Mouse (Mus musculus) fat pad, adult 2 months (tissue): ENCODE data around the gene Them5.

Experiments
- DNase-seq: peaks from one replicate; pipeline ENCODE4 v3.0.0-alpha.2; 2011; ENCODE audit warnings: low read depth, low spot score; ENCODE audit errors: extremely low read depth

The Them5 gene

DNA sequence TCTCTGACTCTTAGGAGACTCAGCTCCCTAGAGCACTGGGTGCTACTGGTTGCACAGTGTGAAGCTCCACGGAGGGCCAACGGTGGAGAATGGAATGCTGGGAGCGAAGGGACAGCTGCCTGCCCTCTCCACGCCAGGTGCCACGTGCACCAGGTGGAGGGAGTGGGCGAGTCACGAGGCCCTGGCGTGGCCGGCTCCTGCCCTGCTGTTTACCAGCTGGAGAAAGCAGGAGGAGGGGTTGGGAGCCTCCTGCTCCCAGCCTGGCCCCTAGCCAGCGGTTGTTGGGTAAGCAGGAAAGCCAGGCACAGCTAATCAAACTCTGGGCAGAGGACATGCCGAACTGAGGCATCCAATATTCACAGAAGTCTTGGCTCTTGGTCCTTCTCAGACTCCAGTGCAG, 29.7 kb downstream of the Them5 start:
- peak; percentile 39 for DNase-seq

DNA sequence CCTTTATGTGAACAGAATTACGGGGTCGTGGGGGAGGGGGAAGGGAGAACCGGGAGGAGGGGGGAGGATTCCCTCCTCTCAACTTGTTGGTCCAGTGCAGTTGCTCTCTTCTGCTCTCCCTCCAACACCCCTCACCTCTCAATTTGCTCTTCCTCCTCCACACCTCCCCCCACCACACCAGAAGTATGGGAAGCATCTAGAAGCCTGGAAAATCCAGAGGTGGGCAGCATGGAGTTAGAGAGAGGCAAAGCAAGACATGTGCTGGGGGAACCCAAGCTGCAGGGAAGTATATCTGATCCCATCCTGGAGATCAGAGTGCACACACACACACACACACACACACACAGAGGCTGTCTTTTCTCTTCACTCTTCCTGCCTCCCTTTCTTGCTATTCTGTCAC, 30.1 kb downstream of the Them5 start:
- no peak for DNase-seq

DNA sequence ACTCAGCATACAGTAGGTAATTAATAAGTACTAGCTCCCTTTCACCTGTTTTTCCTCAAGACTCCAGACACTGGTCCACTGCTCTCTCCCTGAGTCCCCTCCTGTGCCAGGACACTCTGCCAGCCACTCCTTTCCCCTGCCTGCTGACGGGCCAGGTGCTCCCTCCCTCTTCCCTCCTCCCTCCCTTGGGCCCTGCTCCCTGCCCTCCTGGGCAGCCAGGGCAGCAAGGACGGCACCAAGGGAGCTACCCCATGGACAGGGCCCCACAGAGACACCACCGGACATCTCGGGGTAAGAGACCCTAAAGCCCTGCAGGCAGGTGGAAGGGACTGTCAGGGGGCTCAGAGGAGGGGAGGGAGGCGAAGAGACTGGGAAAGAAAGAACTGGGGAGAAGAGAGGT, 30.7 kb downstream of the Them5 start, which contains the start of gene Rorc:
Rorc (plus strand) TSS at position 154 of the 400 bp plus-strand sequence.
- DNase-seq, result no peak

DNA sequence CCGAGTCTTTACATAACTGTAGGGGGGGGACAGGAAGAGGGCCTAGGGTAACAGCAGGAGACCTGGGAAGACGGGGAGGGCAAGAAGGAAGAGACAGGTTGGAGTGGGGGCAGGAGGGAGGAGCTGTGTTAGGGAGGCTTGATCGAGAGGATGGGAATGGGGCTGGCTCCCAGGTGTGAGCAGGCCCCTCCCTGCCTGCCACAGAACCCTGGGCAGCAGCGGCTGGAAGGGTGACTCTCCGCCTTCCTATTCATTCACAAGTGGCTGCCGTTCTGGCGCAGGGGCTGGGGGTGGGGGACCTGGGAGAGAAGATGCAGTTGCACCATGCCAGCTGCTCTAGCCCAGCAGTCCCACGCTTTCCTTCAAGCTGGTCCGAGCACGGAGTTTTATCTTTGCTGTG, 31.2 kb downstream of the Them5 start:
- no peak for DNase-seq

DNA sequence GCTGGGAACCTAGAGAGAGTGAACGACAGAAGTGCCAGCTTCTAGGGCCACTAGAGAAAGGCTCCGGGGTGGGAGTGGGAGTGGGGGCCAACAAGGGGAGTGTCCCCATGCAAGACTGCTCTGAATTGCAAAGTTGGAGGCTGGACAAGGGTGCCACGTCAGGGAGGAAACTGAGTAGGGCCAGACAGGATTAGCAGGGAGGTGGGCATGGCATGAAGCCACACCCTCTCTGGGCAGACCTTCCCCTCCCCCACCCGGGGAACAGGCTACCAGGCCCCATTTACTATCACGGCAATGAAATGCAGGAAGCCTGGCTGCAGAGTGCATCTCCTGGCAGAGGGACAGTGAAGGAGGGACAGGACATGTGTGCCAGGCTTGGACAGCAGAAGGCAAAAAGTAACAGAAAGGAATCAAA, 31.7 kb downstream of the Them5 start:
- DNase-seq, result no peak

DNA sequence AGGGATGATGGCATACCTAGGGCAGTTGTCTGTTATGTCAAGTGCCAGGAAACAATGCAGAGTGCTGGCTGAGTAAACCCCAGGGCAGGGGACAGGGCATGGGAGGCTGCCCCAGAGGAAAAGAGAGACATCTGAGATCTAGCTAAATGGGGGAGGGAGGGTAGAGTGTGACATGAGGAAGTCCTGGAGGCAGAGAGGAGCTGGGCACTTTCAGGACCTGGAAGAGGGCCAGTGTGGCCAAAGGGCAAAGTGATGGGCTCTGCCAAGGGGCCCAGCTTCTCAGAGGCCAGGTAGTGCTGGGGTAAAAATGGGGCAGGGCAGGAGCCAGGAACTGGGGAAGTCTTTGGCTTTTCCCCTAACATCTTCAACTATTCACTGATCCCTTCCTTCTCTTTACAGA, 32.7 kb downstream of the Them5 start:
- no peak for DNase-seq

DNA sequence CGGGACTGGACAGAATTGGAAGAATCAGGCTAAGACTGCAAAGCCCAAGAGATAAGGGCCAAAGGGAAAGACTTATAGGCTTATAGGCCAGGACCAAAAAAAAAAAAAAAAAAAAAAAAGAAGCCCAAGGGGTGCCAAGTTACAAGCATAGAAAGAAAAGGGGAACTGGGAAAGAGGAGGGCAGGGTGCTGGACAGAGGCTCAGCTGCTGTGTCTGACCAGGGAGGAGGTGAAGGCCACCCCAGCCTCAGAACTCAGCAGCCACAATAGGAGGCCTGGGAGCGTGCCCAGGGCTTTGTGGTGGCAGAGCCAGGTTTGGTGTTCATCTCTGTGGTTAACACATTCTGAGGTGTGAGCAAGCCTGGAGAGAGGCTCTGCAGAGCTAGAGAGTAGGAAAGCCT, 33.2 kb downstream of the Them5 start:
- DNase-seq, result no peak

DNA sequence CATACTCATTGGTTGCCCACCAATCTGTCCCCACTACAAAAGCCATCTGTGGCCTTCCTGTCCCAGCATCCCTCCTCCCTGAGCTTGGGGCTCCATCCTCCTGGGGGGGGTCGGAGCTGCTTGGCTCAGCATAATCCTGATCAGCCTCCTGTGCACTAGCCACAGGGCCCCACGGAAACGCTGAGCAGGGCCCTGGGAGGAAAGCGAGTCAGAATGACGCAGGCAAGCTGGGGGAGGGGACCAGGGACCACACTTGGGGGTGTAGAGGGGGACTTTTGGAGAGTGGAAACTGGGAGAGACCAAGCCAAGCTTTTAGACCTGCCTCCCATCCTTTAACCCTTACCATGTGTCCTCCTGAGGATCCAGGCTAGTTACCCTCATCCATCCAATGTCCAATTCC, 34.0 kb downstream of the Them5 start:
- DNase-seq, result no peak

DNA sequence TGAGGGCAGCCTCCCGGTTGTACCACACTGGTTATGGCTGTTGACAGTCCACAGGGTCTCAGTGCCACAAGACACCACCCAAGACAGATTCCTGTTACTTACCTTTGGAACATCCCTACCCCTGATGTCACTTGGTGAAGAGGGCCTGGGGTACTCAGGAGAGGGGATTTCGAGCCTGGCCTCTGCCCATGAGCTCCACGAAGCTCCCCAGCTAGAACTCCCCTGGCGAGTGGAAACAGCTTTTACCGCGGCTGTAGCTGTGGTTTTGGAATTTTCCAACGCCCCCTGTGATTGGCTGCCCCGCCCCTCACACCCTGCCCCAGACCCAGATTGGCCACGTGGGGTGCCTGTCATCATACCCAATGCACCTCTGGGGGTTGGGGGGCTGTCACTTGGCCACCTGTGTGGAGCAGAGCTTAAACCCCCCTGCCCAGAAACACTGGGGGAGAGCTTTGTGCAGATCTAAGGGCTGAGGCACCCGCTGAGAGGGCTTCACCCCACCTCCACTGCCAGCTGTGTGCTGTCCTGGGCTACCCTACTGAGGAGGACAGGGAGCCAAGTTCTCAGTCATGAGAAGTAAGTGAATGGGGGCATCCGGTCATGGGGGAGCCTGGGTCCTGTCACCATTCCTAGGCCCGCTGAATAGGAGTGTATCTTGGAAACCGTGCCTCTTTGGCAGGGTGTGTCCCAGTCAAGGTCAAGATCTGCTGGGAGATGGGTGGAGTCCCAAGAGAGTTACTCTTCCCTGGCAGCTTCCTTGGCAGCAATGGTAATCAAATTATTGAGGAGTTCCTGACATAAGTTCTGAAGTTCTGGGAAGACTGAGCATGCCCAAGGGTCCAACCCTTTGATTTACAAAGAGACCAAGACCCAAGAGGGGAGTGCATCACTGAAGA, 35.4 kb downstream of the Them5 start:
- no peak for DNase-seq

DNA sequence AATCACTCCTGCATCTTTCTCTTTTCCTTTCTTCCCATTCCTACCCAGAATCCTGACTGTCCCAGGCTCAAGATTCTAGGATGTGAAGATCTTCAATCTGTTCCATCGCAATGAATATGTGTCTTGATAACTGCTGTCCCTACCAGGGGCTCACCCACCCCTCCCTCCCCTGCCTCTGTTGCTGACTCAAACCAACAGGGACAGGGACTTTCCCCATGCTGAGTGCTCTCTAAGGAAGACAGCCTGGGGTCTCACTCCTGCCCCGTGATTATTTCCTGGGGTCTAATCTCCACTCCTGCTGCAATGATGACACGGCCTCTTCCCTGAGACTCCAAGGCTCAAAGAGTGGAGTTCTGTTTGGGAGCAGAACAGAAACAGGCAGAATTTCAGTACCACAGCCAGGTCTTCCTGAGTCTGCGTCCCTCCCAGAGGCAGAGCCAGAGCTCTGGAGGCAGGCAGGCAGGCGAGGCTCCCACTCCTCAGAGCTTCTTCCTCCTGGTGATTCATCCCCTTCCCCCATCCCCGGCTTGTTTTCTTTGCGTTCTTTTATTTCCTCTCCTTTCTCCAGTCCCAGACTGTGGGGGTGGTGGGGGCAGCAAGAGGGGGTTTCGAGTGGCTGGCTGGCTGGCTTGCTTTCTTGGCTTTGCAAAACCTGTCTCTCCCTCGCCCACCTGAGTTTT, 38.1 kb downstream of the Them5 start:
- DNase-seq, result no peak

DNA sequence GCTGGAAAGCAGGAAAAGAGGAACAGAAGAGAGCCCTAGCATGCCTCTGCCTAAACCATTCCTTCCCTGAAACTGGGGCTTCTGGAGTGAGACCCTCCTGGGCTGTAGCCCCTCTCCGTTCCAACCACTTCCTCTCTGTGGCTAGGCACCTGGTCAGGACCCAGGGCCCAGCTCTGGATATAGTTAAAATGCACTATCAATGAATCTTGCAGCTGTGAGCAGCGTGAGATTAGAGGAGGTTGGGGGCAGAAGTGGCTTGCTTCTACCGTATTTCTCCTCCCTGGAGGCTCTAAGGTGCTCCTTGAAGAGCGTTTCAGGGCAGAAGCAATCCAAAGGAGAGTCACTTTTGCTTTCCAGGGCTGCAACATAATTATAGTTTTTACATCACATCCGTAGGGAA, 40.4 kb downstream of the Them5 start:
- DNase-seq, result no peak

DNA sequence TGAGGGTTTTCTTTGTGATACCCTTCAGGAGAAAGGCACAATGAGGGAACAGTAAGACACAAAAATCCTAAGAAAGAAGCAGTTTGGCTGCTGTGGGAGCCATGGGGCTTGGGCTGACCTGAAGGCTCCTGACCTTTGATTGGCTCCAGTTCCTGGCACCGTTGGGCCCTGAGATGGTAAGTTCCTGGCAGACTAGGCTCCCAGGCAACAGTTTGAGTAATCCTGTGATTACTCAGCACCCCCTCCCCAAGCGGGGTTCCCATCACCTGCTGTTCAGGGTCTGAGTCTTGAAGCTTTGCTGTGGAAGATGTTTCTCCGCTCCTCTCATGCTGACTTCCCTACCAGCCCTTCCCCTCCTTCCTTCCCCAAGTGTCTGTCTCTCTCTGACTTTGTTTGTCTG, 41.6 kb downstream of the Them5 start:
- no peak for DNase-seq

DNA sequence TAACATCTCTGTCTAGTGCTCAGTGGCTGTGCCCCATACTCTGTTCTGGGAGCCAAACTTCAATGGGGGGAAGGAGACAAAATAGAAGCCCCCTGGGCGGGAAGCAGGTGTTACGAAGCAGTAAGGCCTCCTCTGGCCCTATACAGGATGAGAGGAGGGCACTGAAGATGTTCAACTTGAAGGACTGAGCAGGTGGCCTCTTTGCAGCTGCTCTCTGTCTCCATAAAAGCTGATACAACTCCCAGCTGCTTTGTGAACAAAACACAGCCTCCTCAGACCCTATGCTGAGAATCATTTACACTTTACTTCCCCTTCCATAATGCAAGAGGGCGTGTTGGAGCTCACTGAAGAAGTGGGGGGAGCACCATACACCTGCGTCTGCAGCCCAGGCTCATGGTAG, 44.8 kb downstream of the Them5 start:
- no peak for DNase-seq

DNA sequence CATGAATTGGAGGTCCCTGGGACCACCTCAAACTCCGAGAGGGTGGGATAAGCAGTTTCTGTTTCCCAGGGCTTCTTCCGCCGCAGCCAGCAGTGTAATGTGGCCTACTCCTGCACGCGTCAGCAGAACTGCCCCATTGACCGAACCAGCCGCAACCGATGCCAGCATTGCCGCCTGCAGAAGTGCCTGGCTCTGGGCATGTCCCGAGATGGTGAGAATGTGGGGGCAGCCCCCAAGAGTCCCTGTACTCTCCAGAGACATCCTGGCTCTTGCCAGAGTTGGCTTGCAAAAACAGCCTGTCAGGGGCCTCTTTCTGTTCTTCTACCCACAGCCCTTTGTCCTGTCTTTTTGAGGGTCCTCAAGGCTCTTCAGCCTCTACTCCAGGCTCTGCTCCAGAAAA, 45.5 kb downstream of the Them5 start:
- DNase-seq, result no peak

DNA sequence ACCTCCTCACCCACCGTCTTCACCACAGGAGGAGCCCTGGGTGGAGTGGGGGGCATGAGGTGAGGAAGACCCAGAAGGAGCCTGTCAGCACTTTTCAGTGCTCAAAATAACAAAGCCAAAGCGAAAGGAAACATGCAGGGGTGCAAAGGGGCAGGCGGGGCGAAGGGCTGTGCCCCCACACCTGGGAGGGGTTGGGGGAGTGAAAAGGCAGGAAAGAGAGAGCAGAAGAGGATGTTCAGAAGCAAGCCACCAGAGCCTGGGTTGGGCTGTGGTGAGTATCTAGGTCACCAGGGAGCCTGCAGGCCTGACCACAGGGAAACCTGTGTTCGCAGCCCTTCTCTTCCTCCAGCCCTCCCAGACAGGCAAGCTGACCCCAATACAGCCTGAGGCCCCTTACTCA, 46.1 kb downstream of the Them5 start:
- DNase-seq, result no peak

DNA sequence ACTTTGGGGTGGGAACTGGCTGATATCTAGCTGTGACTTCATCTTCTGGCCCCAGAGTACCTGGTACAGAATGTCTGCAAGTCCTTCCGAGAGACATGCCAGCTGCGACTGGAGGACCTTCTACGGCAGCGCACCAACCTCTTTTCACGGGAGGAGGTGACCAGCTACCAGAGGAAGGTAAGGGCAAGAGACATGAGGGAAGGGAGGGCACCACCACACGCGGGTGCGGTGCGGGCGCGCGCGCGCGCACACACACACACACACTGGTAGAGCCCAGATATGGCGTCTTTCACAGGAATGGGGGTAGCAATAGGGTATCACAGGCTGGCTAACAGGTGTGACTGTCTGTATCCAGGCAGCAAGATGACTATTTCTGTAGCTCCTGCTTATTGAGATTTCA, 47.5 kb downstream of the Them5 start:
- no peak for DNase-seq

DNA sequence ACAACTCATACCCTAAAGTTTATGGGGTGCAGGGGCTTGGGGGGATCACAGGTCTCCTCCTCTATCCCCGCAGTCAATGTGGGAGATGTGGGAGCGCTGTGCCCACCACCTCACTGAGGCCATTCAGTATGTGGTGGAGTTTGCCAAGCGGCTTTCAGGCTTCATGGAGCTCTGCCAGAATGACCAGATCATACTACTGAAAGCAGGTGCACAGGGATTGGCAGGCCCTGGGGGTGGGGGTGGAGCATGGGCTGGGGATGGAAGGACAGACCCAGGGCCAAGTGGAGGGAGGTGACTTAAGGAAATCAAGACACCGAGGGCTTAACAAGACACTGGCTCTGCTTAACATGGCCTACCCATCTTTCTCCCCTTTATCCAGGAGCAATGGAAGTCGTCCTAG, 49.1 kb downstream of the Them5 start:
- no peak for DNase-seq

DNA sequence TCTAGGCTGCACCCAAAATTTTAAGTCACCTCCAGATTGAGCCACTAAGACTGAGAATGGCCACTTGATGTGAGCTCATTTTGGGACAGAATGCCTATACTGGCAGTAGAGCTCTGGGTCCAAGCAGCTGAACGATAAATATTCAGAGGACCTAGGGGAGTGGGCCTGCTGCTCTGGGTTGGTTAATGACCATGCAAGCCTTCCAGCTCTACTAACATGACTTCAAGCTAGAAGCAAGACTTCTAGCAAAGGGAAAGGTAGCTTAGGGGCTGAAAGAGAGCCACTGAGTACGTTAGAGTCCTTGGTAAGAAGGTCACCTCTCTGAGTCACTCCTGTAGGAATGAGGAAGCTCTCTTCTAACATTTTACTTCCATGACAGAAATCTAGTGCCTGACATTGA, 50.2 kb downstream of the Them5 start:
- no peak for DNase-seq

DNA sequence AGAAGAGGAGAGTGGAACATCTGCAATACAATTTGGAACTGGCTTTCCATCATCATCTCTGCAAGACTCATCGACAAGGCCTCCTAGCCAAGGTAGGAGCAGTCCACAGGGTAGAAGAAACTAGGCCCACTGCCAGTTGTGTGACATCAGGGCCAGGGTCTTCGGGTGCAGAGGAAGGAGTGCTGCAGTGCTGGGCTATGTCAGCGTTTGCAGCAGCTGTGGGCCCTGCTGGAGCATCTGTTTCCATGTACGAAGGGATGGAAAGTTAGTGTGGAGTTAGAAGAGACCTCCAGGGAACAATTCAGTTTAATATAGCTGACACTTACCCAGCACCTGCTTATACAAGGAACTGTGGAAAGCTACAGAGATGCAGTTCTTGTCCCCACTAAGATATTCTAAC, 51.1 kb downstream of the Them5 start:
- DNase-seq, result no peak

DNA sequence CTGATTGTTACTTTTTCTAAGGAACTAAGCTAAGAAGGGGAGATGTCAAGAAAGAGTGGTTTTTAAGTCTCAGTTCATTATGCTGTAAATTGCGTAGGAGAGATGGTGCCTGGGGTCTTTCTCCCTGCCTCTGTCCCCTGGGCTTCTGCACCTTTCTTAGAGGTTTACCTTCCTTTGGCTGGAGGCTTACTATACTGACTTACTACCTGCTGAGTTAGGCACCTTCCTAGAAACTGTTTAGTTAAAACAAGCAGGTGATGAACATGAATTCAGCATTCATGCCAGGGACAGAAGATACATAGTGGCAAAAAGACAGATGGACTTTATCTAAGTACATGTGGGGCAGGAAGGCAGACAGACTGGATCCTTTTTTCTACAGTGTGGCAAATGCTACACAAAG, 54.4 kb downstream of the Them5 start:
- no peak for DNase-seq

DNA sequence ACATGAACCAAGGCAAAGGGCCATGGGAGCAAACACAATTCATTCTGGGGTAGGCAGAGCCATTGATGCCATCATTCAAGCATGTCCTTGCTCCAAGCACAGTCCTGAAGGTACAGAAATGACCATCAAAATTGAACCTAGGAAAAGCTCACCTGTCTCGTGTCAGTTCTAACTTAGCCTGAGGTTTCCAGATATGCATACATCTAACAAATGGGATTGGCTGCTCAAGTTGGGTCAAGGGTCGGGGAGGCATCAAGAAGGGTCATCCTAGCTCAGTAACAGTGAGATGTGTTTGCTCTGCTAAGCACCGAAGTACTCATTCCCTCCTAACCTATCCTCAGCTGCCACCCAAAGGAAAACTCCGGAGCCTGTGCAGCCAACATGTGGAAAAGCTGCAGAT, 55.0 kb downstream of the Them5 start:
- DNase-seq, result no peak
